Mouse (Mus musculus): Measurements from ENCODE around the gene Xrcc3.

- TF ChIP-seq CTCF (IDR thresholded peaks at IDR 0.05; ENCODE audit: borderline replicate concordance, extremely low read depth, insufficient read depth, insufficient read length) = no peak
- TF ChIP-seq POLR2A (IDR thresholded peaks at IDR 0.05; ENCODE audit: borderline replicate concordance, extremely low read depth, insufficient read depth, insufficient read length, poor library complexity, severe bottlenecking) = no peak
Observed at GRCm38 (mm10) chr12:111759176-111760061, 54.3 kb downstream of the Xrcc3 start.

Measured in brain, embryonic 14.5 days (tissue).